ENCODE assay signal across 26 mouse cellular contexts in genomic region chr6:146458436-146458835, GRCm38 (mm10). TPM values are rescaled to one million over a fixed set of nuclear protein-coding genes. Genes with fewer than 3 reads are reported as not detected.
A peak's percentile ranks its signal among the peaks of the same experiment; 100 is the strongest.
DNase-seq lines count a peak whose midpoint lies in the region; ATAC-seq and TF ChIP-seq lines count a peak whose summit lies in the region.
"Had no signal": no experiment of that assay in that cellular context is flagged by ENCODE, and none has a peak within 500 bp of the region (broad histone marks: within the 10 kb centered on the region; RNA-seq: fewer than 3 reads in every experiment).

No protein-coding gene starts in this region.

- peak; percentile 20 for DNase-seq in hindbrain, embryonic 11.5 days (ENCODE audit: low spot score)
- no peak for DNase-seq in neural tube, embryonic 11.5 days (ENCODE audit: low spot score)
- peak; percentile 46 for DNase-seq in brain, embryonic 14.5 days (ENCODE audit: low read depth)
- no peak for DNase-seq in retina, embryonic 14.5 days (ENCODE audit: low spot score)
- DNase-seq: adrenal gland, adult 8-10 months; adrenal gland, postnatal 36 days; cerebellum, adult 11 months; cerebellum, adult 8-10 months; cerebellum, postnatal 14 days; embryo, embryonic 11 days; gastrocnemius, postnatal 10 days; heart, adult 2 months; heart, postnatal 14 days; kidney, adult 11 months; kidney, adult 9 months had no signal

- TF ChIP-seq POLR2A in brain, embryonic 14.5 days (IDR thresholded peaks at IDR 0.05; ENCODE audit: borderline replicate concordance, extremely low read depth, insufficient read depth, insufficient read length, poor library complexity, severe bottlenecking): no peak

- 11% methylated on average over 5 of the region's 5 CpGs for WGBS in forebrain, embryonic 16.5 days
- 19% methylated on average over 5 of the region's 5 CpGs for WGBS in forebrain, embryonic 13.5 days
- 34% methylated on average over 5 of the region's 5 CpGs for WGBS in hindbrain, embryonic 11.5 days
- WGBS in hindbrain, embryonic 16.5 days: 19% methylated on average over 5 of the region's 5 CpGs
- 27% methylated on average over 5 of the region's 5 CpGs for WGBS in neural tube, embryonic 11.5 days
- WGBS in neural tube, embryonic 15.5 days: 22% methylated on average over 5 of the region's 5 CpGs

- no peak for TF ChIP-seq CTCF in brain, embryonic 14.5 days (IDR thresholded peaks at IDR 0.05; ENCODE audit: borderline replicate concordance, extremely low read depth, insufficient read depth, insufficient read length)

- peaks cover 7% of the 10 kb centered on the region for H3K4me1 ChIP-seq in forebrain, embryonic 16.5 days (replicated peaks; ENCODE audit: control insufficient read depth, insufficient read depth, low read length)
- peaks cover 8% of the 10 kb centered on the region for H3K4me1 ChIP-seq in forebrain, embryonic 13.5 days
- no peaks in the 10 kb centered on the region for H3K4me1 ChIP-seq in hindbrain, embryonic 11.5 days (replicated peaks; ENCODE audit: control insufficient read depth, insufficient read depth, low read length)
- no peaks in the 10 kb centered on the region; the same call in 1 of the 2 replicates for H3K4me1 ChIP-seq in hindbrain, embryonic 16.5 days (ENCODE audit: control insufficient read depth, insufficient read depth, low read depth, low read length)
- H3K4me1 ChIP-seq in neural tube, embryonic 11.5 days (ENCODE audit: control insufficient read depth, insufficient read depth, low read length): no peaks in the 10 kb centered on the region
- no peaks in the 10 kb centered on the region for H3K4me1 ChIP-seq in neural tube, embryonic 15.5 days
- H3K4me1 ChIP-seq: embryonic facial prominence, embryonic 15.5 days had no signal

- no peak overlapping the region for H3K9ac ChIP-seq in forebrain, embryonic 16.5 days (replicated peaks; ENCODE audit: low read depth, low read length)
- no peak overlapping the region for H3K9ac ChIP-seq in forebrain, embryonic 13.5 days
- H3K9ac ChIP-seq in hindbrain, embryonic 11.5 days (ENCODE audit: low read depth, low read length): no peak overlapping the region
- H3K9ac ChIP-seq in hindbrain, embryonic 16.5 days (ENCODE audit: low read depth, low read length): no peak overlapping the region
- H3K9ac ChIP-seq in neural tube, embryonic 11.5 days (ENCODE audit: low read length): no peak overlapping the region
- no peak overlapping the region for H3K9ac ChIP-seq in neural tube, embryonic 15.5 days (replicated peaks)
- H3K9ac ChIP-seq: embryonic facial prominence, embryonic 15.5 days; heart, embryonic 15.5 days; hindbrain, embryonic 14.5 days had no signal

- no peak overlapping the region for H3K4me2 ChIP-seq in forebrain, embryonic 16.5 days (ENCODE audit: low read length)
- H3K4me2 ChIP-seq in forebrain, embryonic 13.5 days: no peak overlapping the region
- peak overlapping the region; percentile 11; the same call in 1 of the 2 replicates for H3K4me2 ChIP-seq in hindbrain, embryonic 11.5 days (replicated peaks; ENCODE audit: low read depth, low read length)
- no peak overlapping the region for H3K4me2 ChIP-seq in hindbrain, embryonic 16.5 days (ENCODE audit: low read length)
- H3K4me2 ChIP-seq in neural tube, embryonic 11.5 days (ENCODE audit: low read depth): no peak overlapping the region
- H3K4me2 ChIP-seq in neural tube, embryonic 15.5 days: no peak overlapping the region
- H3K4me2 ChIP-seq: embryonic facial prominence, embryonic 15.5 days; heart, embryonic 11.5 days; heart, embryonic 15.5 days; hindbrain, embryonic 14.5 days had no signal

- 0 out of 2 replicates have a peak, but pooled peaks have one; percentile 50 for ATAC-seq in forebrain, embryonic 16.5 days
- no peak for ATAC-seq in forebrain, embryonic 13.5 days
- ATAC-seq in hindbrain, embryonic 11.5 days (ENCODE audit: low FRiP score): no peak
- no peak for ATAC-seq in hindbrain, embryonic 16.5 days
- ATAC-seq in neural tube, embryonic 11.5 days (ENCODE audit: insufficient read depth, low FRiP score, low TSS enrichment): peak; percentile 55; the same call in 1 of the 2 replicates
- no peak for ATAC-seq in neural tube, embryonic 15.5 days (ENCODE audit: low FRiP score)
- ATAC-seq: inflammation-experienced regulatory T-cells, adult 6 months had no signal

- no peaks in the 10 kb centered on the region for H3K27me3 ChIP-seq in forebrain, embryonic 16.5 days (replicated peaks; ENCODE audit: control insufficient read depth, insufficient read depth, low read length)
- no peaks in the 10 kb centered on the region for H3K27me3 ChIP-seq in forebrain, embryonic 13.5 days
- H3K27me3 ChIP-seq in hindbrain, embryonic 11.5 days (ENCODE audit: control insufficient read depth, insufficient read depth, low read length): no peaks in the 10 kb centered on the region
- no peaks in the 10 kb centered on the region for H3K27me3 ChIP-seq in hindbrain, embryonic 16.5 days (replicated peaks; ENCODE audit: control insufficient read depth, insufficient read depth, low read length)
- no peaks in the 10 kb centered on the region for H3K27me3 ChIP-seq in neural tube, embryonic 11.5 days (ENCODE audit: control insufficient read depth, insufficient read depth, low read length)
- no peaks in the 10 kb centered on the region for H3K27me3 ChIP-seq in neural tube, embryonic 15.5 days (replicated peaks)
- H3K27me3 ChIP-seq: embryonic facial prominence, embryonic 15.5 days; heart, embryonic 15.5 days had no signal

- no peaks in the 10 kb centered on the region for H3K36me3 ChIP-seq in forebrain, embryonic 16.5 days (ENCODE audit: control insufficient read depth, insufficient read depth)
- no peaks in the 10 kb centered on the region for H3K36me3 ChIP-seq in forebrain, embryonic 13.5 days (ENCODE audit: poor library complexity, severe bottlenecking)
- H3K36me3 ChIP-seq in hindbrain, embryonic 11.5 days (ENCODE audit: control insufficient read depth, insufficient read depth, low read length): no peaks in the 10 kb centered on the region
- H3K36me3 ChIP-seq in hindbrain, embryonic 16.5 days (ENCODE audit: control insufficient read depth, insufficient read depth, low read length): no peaks in the 10 kb centered on the region
- no peaks in the 10 kb centered on the region for H3K36me3 ChIP-seq in neural tube, embryonic 11.5 days (ENCODE audit: control insufficient read depth, insufficient read depth, low read length)
- no peaks in the 10 kb centered on the region for H3K36me3 ChIP-seq in neural tube, embryonic 15.5 days
- H3K36me3 ChIP-seq: embryonic facial prominence, embryonic 15.5 days; forebrain, embryonic 10.5 days; heart, embryonic 15.5 days had no signal

- no peaks in the 10 kb centered on the region for H3K9me3 ChIP-seq in forebrain, embryonic 16.5 days (ENCODE audit: control insufficient read depth, low read length)
- no peaks in the 10 kb centered on the region for H3K9me3 ChIP-seq in forebrain, embryonic 13.5 days (replicated peaks)
- no peaks in the 10 kb centered on the region for H3K9me3 ChIP-seq in hindbrain, embryonic 11.5 days (ENCODE audit: control insufficient read depth, low read length)
- H3K9me3 ChIP-seq in hindbrain, embryonic 16.5 days (ENCODE audit: control insufficient read depth, low read length): no peaks in the 10 kb centered on the region
- H3K9me3 ChIP-seq in neural tube, embryonic 11.5 days (ENCODE audit: control insufficient read depth, low read length): no peaks in the 10 kb centered on the region
- no peaks in the 10 kb centered on the region for H3K9me3 ChIP-seq in neural tube, embryonic 15.5 days (replicated peaks)
- H3K9me3 ChIP-seq: embryonic facial prominence, embryonic 15.5 days; forebrain, embryonic 10.5 days; heart, embryonic 15.5 days had no signal

- no peak overlapping the region for H3K4me3 ChIP-seq in forebrain, embryonic 16.5 days (replicated peaks; ENCODE audit: low read length)
- H3K4me3 ChIP-seq in forebrain, embryonic 13.5 days: no peak overlapping the region
- no peak overlapping the region for H3K4me3 ChIP-seq in hindbrain, embryonic 11.5 days (ENCODE audit: low read depth, low read length)
- no peak overlapping the region for H3K4me3 ChIP-seq in hindbrain, embryonic 16.5 days (ENCODE audit: low read length)
- no peak overlapping the region for H3K4me3 ChIP-seq in neural tube, embryonic 11.5 days (ENCODE audit: low read depth, low read length)
- no peak overlapping the region for H3K4me3 ChIP-seq in neural tube, embryonic 15.5 days (replicated peaks)
- H3K4me3 ChIP-seq: embryonic facial prominence, embryonic 15.5 days; erythroblast, embryonic 14.5 days; forebrain, embryonic 10.5 days; heart, adult 2 months; heart, embryonic 15.5 days had no signal

- no peak overlapping the region for H3K27ac ChIP-seq in forebrain, embryonic 16.5 days (ENCODE audit: low read length)
- H3K27ac ChIP-seq in forebrain, embryonic 13.5 days: no peak overlapping the region
- H3K27ac ChIP-seq in hindbrain, embryonic 11.5 days (ENCODE audit: low read depth, low read length): no peak overlapping the region
- no peak overlapping the region for H3K27ac ChIP-seq in hindbrain, embryonic 16.5 days (ENCODE audit: low read depth, low read length)
- H3K27ac ChIP-seq in neural tube, embryonic 11.5 days (ENCODE audit: low read depth, low read length): no peak overlapping the region
- no peak overlapping the region for H3K27ac ChIP-seq in neural tube, embryonic 15.5 days (replicated peaks)
- H3K27ac ChIP-seq: embryonic facial prominence, embryonic 15.5 days; forebrain, embryonic 10.5 days; heart, adult 2 months; heart, embryonic 15.5 days; hindbrain, embryonic 14.5 days had no signal

RNA-seq across cellular contexts. Expression of gene Itpr2, which starts 43.6 kb away (rescaled TPM):
- polyA plus RNA-seq in forebrain, embryonic 16.5 days (2015; fragmentation: Nextera tagmentation; extraction: Ambion mirVana): 4.7 and 6.1 TPM in 2 replicates
- polyA plus RNA-seq in forebrain, embryonic 13.5 days (2015; fragmentation: Nextera tagmentation; extraction: Ambion mirVana): 2.5 and 3.2 TPM in 2 replicates
- 4.2 and 5.9 TPM in 2 replicates for polyA plus RNA-seq in hindbrain, embryonic 11.5 days (2014; fragmentation: Nextera tagmentation; extraction: Ambion mirVana)
- polyA plus RNA-seq in hindbrain, embryonic 16.5 days (2015; fragmentation: Nextera tagmentation; extraction: Ambion mirVana): 9.1 and 9.6 TPM in 2 replicates
- 4.7 and 6.0 TPM in 2 replicates for polyA plus RNA-seq in neural tube, embryonic 11.5 days (2014; fragmentation: Nextera tagmentation; extraction: Ambion mirVana)
- 9.0 and 13.2 TPM in 2 replicates for polyA plus RNA-seq in neural tube, embryonic 15.5 days (2015; fragmentation: Nextera tagmentation; extraction: Ambion mirVana)
- 1.6 and 2.6 TPM in 2 replicates for polyA plus RNA-seq in brain, embryonic 14.5 days (2012; rRNA removed)

Comparison
In these comparisons a context has a peak if more than half of its experiments do, and no peak if none do; other contexts are left out.
1. ATAC-seq: peak in forebrain, embryonic 16.5 days (single experiment) and neural tube, embryonic 11.5 days (single experiment); none in forebrain, embryonic 13.5 days (single experiment), hindbrain, embryonic 11.5 days (single experiment), hindbrain, embryonic 16.5 days (single experiment) and neural tube, embryonic 15.5 days (single experiment).
2. DNase-seq: peak in hindbrain, embryonic 11.5 days (single experiment) and brain, embryonic 14.5 days (single experiment); none in neural tube, embryonic 11.5 days (single experiment) and retina, embryonic 14.5 days (single experiment).